Mouse (Mus musculus) heart, embryonic 13.5 days (tissue): Measurements from ENCODE around the gene Add1. TPM values are rescaled to one million over a fixed set of nuclear protein-coding genes. Genes with fewer than 3 reads are reported as not detected.
A peak's percentile ranks its signal among the peaks of the same experiment; 100 is the strongest.

Source experiments
- microRNA-seq: library from miRNA; unstranded; fragments of <30 nt; microRNA quantifications from one replicate; pipeline ENCODE4, GENCODE M21; 2016
- polyA plus RNA-seq: library from polyadenylated mRNA; unstranded; fragments of >200 nt; fragmentation: Nextera tagmentation; extraction: Ambion mirVana; gene quantifications from 2 replicates; pipeline ENCODE4 v1.2.1, GENCODE M21; 2015

Gene Add1
- polyA plus RNA-seq, 1 experiment from 2014 or later, result 144 TPM

Small RNA genes lying within 50 kb of the gene (microRNA-seq; reads per million reads assigned to microRNA genes)
- 2.7 reads per million, percentile 7 among the genes with 10 or more reads in this experiment for gene Mir7036b

Other genes starting within 250 kb of the Add1 start
- 109 and 110 TPM in 2 replicates for gene Rnf4, start 237.4 kb upstream of the Add1 start, polyA plus RNA-seq
- gene Fam193a, start 203.7 kb upstream of the Add1 start, polyA plus RNA-seq, result 7.5 and 7.8 TPM in 2 replicates
- gene Tnip2, start 59.7 kb upstream of the Add1 start, polyA plus RNA-seq, result 14.6 and 18.8 TPM in 2 replicates
- gene Sh3bp2, start 47.8 kb upstream of the Add1 start, polyA plus RNA-seq, result 3.9 and 4.9 TPM in 2 replicates
- 75.1 and 78.4 TPM in 2 replicates for gene Mfsd10, start 63.5 kb downstream of the Add1 start, polyA plus RNA-seq
- 15.3 and 16.6 TPM in 2 replicates for gene Nop14, start 86.5 kb downstream of the Add1 start, polyA plus RNA-seq
- gene Grk4, start 86.7 kb downstream of the Add1 start, polyA plus RNA-seq, result 2.4 and 3.5 TPM in 2 replicates
- gene Htt, start 188.1 kb downstream of the Add1 start, polyA plus RNA-seq, result 7.9 and 8.4 TPM in 2 replicates